Mouse (Mus musculus) cortical plate, adult 2 months (tissue): ENCODE measurements around the gene Dnpep.

ENCODE experiments used
- CTCF ChIP-seq: fragments of 200-500 bp; IDR thresholded peaks from 2 replicates; pipeline ENCODE4 v1.5.1; 2011; ENCODE audit warnings: mild to moderate bottlenecking, control low read depth, low read length; ENCODE audit not compliant: insufficient read depth; ENCODE audit errors: extremely low read depth
- POLR2A ChIP-seq: fragments of 200-500 bp; IDR thresholded peaks from 2 replicates; pipeline ENCODE4 v1.6.1; 2011; ENCODE audit warnings: mild to moderate bottlenecking, low read length, control low read depth; ENCODE audit not compliant: insufficient read depth; ENCODE audit errors: extremely low read depth

- TF ChIP-seq POLR2A = no peak
- no peak for TF ChIP-seq CTCF
Measured at GRCm38 (mm10) chr1:75361750-75362149, 44.0 kb upstream of the Dnpep start.
